Mouse (Mus musculus): ENCODE measurements around the gene Fst. TPM values are rescaled to one million over a fixed set of nuclear protein-coding genes. Genes with fewer than 3 reads are reported as not detected.
A peak's percentile ranks its signal among the peaks of the same experiment; 100 is the strongest.

Gene Fst
- polyA plus RNA-seq, 1 experiment from 2014 or later, result 11.2 TPM

DNA sequence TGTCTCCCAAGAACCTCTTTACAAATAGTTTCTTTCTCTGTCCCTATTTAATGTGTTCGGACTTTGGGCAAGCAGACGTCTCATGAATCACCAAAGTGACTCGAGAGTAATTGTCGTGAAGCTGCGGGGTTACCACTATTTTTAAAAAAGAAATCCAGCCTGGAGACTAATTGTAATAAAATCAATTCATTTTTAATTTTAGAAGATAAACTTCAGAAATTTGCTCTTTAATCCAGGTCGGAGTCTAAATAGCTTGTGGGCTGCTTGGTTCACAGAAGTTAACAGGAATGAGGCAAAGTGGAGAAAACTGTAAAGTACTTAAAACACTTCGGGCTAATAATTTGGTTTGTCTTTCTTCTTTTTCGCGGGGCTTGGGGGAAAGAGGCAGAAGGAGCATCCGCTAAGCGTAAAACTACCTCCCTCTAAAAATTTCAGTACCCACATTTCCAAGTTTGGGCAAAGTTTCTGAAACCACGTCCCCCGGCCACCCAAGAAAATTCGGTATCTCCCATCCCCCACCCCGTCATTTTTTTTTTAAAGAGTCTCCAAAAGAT, 1.1 kb downstream of the Fst start:
- no peaks in the 10 kb centered on the region for H3K9me3 ChIP-seq
- peak overlapping the region; percentile 71 for H3K4me3 ChIP-seq
- peak overlapping the region; percentile 90 for H3K27ac ChIP-seq
- H3K4me1 ChIP-seq (replicated peaks), result peaks cover 42% of the 10 kb centered on the region
- WGBS, result 1% methylated on average over 15 of the region's 15 CpGs
- no peak for DNase-seq (ENCODE audit: low spot score)
- H3K36me3 ChIP-seq, result peaks cover 23% of the 10 kb centered on the region
- peaks cover 34% of the 10 kb centered on the region for H3K27me3 ChIP-seq (ENCODE audit: insufficient read depth, poor library complexity, severe bottlenecking)

DNA sequence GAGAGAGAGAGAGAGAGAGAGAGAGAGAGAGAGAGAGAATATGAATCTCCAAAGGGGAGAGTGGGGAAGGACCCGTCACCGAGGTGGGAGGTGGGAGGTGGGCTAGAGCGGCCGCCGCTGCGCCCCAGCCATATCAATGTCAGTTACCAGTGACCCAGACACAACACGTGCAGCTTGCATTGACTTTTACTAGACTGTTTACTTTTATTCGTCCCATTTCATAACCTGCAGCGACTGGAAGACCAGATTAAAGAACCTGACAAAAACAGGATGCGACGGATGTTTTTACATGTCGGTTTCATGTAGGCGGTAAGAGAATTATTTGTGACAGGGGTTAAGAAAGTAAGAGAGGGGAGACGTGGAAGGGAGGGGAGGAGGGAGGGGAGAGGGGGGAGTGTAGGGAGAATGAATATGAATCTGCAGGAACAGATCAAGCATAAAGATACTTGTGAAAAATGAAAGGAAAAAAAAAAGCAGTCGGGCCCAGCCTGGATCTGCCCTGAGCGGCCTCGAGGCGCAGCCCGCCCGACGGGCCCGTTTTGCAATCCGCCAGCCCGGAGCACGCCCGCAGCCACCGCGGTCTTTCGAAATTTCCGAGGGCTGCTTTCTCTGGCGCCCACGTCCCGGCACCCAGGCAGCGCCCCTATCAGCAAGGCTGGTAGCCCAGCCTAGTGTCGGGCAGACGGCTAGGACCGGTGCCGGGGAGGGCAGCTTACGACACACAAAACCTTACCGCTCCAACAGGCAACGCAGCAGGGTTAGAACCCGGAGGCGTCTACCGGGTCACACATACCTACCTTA, 1.8 kb downstream of the Fst start:
- H3K4me1 ChIP-seq (replicated peaks), result peaks cover 42% of the 10 kb centered on the region
- H3K4me3 ChIP-seq, result peak overlapping the region; percentile 71
- H3K27ac ChIP-seq, result peak overlapping the region; percentile 90
- peaks cover 34% of the 10 kb centered on the region for H3K27me3 ChIP-seq (ENCODE audit: insufficient read depth, poor library complexity, severe bottlenecking)
- H3K9me3 ChIP-seq, result no peaks in the 10 kb centered on the region
- DNase-seq (ENCODE audit: low spot score), result peak; percentile 55
- WGBS, result under 1% methylated on average over 44 of the region's 44 CpGs
- H3K36me3 ChIP-seq, result peaks cover 28% of the 10 kb centered on the region

DNA sequence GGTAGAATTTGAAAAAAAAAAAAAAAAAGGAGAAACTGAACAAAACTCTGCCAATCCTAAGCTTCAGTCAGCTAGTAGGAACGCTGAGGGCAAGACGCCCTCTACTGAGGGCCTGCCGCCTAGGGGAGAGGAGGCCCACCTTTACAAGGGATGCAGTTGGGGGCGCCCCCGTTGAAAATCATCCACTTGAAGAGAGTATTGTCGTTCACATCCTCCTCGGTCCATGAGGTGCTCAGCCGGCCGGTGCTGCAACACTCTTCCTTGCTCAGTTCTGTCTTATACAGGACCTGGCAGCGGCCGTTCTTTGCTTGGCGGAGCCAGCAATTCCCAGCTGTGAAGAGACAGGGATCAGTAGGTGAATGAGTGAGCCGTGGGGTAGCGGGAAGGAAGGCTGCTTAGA, 2.5 kb downstream of the Fst start:
- under 1% methylated on average over 14 of the region's 14 CpGs for WGBS
- peaks cover 42% of the 10 kb centered on the region for H3K4me1 ChIP-seq (replicated peaks)
- no peaks in the 10 kb centered on the region for H3K9me3 ChIP-seq
- H3K27me3 ChIP-seq (ENCODE audit: insufficient read depth, poor library complexity, severe bottlenecking), result peaks cover 34% of the 10 kb centered on the region
- peak; percentile 63 for DNase-seq (ENCODE audit: low spot score)
- H3K36me3 ChIP-seq, result peaks cover 35% of the 10 kb centered on the region
- H3K4me3 ChIP-seq, result peak overlapping the region; percentile 71
- H3K27ac ChIP-seq, result peak overlapping the region; percentile 90

DNA sequence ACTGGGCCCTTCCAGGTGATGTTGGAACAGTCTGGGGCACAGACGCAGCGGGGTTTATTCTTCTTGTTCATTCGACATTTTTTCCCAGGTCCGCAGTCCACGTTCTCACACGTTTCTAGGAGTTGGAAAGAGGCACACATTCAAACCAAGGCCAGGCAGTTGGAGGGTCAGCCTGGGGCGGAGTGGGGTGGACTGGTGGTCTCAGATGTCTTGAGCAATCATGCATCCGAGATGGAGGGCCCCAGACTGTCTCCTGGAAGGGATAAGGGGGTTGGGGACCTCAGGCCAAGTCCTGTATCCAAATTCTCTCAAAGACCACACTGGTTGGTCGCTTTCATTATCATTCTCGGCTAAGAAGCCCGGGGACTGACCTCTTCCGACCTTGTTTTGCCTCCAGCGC, 3.0 kb downstream of the Fst start:
- Histone ChIP-seq H3K27ac (peak overlapping the region; percentile 90; the same call in 1 of the 2 replicates), H3K4me3 (peak overlapping the region; percentile 71), H3K36me3 (peaks cover 40% of the 10 kb centered on the region), H3K9me3 (no peaks in the 10 kb centered on the region; the same call in 1 of the 2 replicates), H3K27me3 (ENCODE audit: insufficient read depth, poor library complexity, severe bottlenecking) (peaks cover 34% of the 10 kb centered on the region), H3K4me1 (replicated peaks) (peaks cover 42% of the 10 kb centered on the region)
- DNase-seq (ENCODE audit: low spot score), result peak; percentile 23
- 30% methylated on average over 13 of the region's 13 CpGs for WGBS

DNA sequence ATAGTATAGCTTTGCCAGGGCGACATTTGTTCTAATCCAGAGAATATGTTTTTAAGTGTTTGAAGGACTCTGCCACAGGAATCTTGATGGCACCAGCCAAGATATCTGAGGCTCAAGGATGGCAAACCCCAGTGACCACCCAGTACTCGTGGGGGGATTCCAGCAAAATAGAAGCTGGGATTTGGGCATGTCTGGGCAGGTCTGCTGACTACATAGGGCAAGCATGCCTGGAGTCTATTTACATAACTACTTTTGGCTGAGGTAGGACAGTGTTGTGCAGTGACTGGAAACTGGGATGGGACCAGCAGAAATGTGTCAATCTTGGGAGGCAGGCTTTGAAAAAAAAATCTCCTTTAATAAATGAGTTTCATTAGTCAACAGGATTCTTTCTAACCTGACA, 11.5 kb downstream of the Fst start:
- H3K36me3 ChIP-seq, result peaks cover 13% of the 10 kb centered on the region; the same call in 1 of the 2 replicates
- no peaks in the 10 kb centered on the region for H3K27me3 ChIP-seq (ENCODE audit: insufficient read depth, poor library complexity, severe bottlenecking)
- DNase-seq (ENCODE audit: low spot score), result no peak
- no peaks in the 10 kb centered on the region; the same call in 1 of the 2 replicates for H3K9me3 ChIP-seq
- H3K27ac ChIP-seq, result no peak overlapping the region
- no peak overlapping the region for H3K4me3 ChIP-seq
- H3K4me1 ChIP-seq (replicated peaks), result no peaks in the 10 kb centered on the region
- WGBS, result 79% methylated on average over 2 of the region's 2 CpGs

DNA sequence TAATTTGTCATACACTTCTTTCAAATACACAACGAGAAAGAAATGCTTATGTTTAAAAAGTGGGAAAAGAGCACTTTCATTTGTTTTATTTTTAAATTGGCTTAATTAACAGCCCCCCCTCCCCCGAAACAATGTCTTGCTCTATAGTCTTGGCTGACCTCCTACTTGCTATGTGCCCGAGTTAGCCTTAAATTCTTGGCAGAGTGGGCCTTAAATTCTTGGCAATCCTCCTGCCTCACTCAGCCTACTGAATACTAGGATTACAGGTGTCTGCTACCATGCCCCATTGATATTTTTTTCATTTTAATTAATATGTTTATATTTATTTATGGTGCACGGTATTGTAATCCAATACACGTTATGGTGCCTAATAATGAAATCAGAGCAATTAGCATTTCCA, 26.3 kb downstream of the Fst start:
- no peak for DNase-seq (ENCODE audit: low spot score)
- Histone ChIP-seq H3K4me1 (replicated peaks) (no peaks in the 10 kb centered on the region), H3K27ac (no peak overlapping the region), H3K9me3 (no peaks in the 10 kb centered on the region), H3K27me3 (ENCODE audit: insufficient read depth, poor library complexity, severe bottlenecking) (no peaks in the 10 kb centered on the region), H3K4me3 (no peak overlapping the region), H3K36me3 (no peaks in the 10 kb centered on the region)
- WGBS, result 89% methylated on average over 5 of the region's 5 CpGs

DNA sequence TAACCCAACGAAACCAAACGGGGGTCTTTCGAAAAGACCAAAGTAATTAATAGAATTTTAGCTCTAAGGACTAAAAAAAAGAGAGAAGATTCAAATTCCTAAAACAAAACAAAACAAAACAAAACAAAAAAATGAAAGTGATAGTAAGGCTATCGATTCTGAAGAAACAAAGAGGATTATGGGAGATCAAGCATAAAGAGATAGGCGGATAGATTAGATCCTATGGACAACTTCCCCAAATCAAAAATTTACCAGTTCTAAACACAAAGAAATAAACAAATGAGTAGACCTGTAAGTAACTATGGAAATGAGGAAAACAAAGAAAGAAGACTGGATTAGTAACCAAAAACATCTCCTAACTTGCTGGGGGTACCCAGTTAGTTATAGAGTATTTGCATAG, 33.5 kb downstream of the Fst start:
- no peak overlapping the region for H3K4me3 ChIP-seq
- H3K27ac ChIP-seq, result no peak overlapping the region
- H3K9me3 ChIP-seq, result no peaks in the 10 kb centered on the region
- 93% methylated on average over 5 of the region's 5 CpGs for WGBS
- no peak for DNase-seq (ENCODE audit: low spot score)
- H3K36me3 ChIP-seq, result no peaks in the 10 kb centered on the region
- H3K27me3 ChIP-seq (ENCODE audit: insufficient read depth, poor library complexity, severe bottlenecking), result no peaks in the 10 kb centered on the region
- no peaks in the 10 kb centered on the region for H3K4me1 ChIP-seq (replicated peaks)

DNA sequence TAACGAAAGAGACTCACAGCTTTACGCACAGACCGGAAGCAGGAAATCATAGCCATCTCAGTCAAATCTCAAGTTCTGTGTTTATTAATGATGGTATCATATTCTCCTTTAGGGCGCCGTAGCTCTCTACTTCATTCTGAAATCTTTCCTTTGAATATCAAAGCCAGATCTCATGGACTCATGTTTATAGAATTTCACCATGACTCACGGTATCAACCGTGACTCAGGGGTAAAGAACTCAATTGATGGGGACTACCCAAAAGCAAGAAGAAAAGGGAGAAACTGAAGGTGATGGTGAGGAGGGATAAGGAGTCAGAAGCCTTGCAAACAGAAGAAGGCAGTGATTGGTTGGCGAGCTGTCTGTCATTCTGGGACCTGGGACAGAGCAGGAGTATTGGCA, 38.5 kb downstream of the Fst start:
- Histone ChIP-seq H3K27ac (no peak overlapping the region), H3K9me3 (no peaks in the 10 kb centered on the region), H3K36me3 (no peaks in the 10 kb centered on the region), H3K4me3 (no peak overlapping the region), H3K4me1 (replicated peaks) (no peaks in the 10 kb centered on the region), H3K27me3 (ENCODE audit: insufficient read depth, poor library complexity, severe bottlenecking) (no peaks in the 10 kb centered on the region)
- WGBS, result 92% methylated on average over 8 of the region's 8 CpGs
- DNase-seq (ENCODE audit: low spot score), result no peak

DNA sequence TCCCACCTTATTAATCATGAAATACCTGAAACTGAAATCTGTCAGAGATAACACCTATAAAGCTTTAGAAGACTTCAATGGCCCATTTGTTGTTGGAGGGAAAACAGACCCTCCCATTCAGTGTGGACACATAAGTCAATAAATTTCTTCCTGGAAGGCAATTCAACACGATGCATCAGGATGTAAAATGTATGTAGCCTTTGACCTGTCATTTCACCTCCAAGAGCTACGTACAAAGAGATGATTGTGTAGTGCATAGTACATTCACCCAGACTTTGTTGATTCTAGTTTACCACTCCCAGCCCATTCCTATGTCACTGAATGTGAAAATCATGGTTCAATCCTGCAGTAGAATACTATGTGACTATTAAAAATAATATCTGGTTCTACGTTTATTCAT, 39.4 kb downstream of the Fst start:
- Histone ChIP-seq H3K36me3 (no peaks in the 10 kb centered on the region), H3K4me1 (replicated peaks) (no peaks in the 10 kb centered on the region), H3K4me3 (no peak overlapping the region), H3K9me3 (no peaks in the 10 kb centered on the region), H3K27ac (no peak overlapping the region), H3K27me3 (ENCODE audit: insufficient read depth, poor library complexity, severe bottlenecking) (no peaks in the 10 kb centered on the region)
- 76% methylated on average over 3 of the region's 3 CpGs for WGBS
- no peak for DNase-seq (ENCODE audit: low spot score)

DNA sequence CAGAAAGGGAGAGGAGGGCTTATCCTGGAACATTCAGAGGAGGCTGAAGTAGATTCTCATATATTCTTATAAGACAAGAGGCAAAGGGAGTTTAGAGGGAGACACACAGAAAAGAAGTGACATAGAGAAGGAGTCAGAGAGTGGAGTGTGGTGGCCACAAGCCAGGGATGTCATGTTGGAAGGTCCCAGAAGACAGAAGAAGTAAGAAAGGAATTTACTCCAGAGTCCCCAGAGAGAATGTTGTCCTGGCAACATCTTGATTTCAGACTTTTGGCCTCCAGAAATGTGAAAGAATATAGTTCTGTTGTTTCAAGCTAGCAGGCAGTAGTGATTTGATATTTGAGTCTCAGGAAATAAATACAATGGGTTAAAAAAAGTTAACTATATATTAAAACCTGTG, 46.4 kb downstream of the Fst start:
- H3K36me3 ChIP-seq, result no peaks in the 10 kb centered on the region
- no peaks in the 10 kb centered on the region for H3K27me3 ChIP-seq (ENCODE audit: insufficient read depth, poor library complexity, severe bottlenecking)
- H3K4me1 ChIP-seq (replicated peaks), result peaks cover 6% of the 10 kb centered on the region
- no peak overlapping the region for H3K4me3 ChIP-seq
- H3K9me3 ChIP-seq, result no peaks in the 10 kb centered on the region
- H3K27ac ChIP-seq, result no peak overlapping the region
- DNase-seq (ENCODE audit: low spot score), result no peak

DNA sequence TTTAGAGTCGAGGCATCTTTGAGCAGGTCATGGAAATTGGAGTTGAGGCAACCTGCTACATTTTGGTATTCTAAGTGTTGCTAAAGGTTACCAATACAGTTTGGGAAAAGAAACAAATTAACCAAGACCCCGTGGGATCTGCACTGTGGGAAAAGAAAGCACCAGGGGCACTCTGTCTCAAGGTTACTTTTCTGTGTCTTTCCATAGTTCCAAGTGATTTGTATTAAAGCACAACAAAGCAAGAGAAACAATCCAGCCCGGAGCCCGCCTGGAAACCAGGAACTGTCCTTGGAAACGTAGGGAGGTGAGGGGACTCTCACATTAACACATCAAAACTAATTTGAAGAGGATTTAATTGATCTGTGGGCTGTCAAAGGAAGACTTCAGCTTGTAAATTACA, 51.9 kb downstream of the Fst start:
- peak overlapping the region; percentile 72 for H3K27ac ChIP-seq
- peak overlapping the region; percentile 24; the same call in 1 of the 2 replicates for H3K4me3 ChIP-seq
- peaks cover 22% of the 10 kb centered on the region for H3K4me1 ChIP-seq (replicated peaks)
- no peaks in the 10 kb centered on the region for H3K36me3 ChIP-seq
- no peaks in the 10 kb centered on the region for H3K27me3 ChIP-seq (ENCODE audit: insufficient read depth, poor library complexity, severe bottlenecking)
- DNase-seq (ENCODE audit: low spot score), result no peak
- no peaks in the 10 kb centered on the region for H3K9me3 ChIP-seq
- WGBS, result 3% methylated on average over 5 of the region's 5 CpGs

DNA sequence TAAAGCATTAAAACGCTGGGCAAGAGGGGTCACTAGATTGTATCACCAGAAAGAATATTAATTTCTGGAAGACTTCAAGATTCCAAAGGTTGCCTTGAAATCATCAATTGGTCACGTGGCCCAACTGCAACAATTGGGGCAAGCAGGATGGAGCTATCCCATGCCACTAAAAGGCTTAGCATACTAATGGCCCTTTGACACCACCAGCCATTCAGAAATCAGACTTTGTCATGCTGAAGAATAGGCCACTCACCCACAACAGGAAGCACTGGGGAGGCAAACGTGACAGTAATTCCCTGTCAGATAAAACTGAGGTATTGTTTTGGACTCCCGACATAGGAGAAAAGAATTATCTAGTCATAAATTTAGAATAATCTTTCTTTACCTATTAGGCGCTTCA, 52.3 kb downstream of the Fst start:
- peak; percentile 34 for DNase-seq (ENCODE audit: low spot score)
- Histone ChIP-seq H3K27ac (peak overlapping the region; percentile 72), H3K4me3 (peak overlapping the region; percentile 24; the same call in 1 of the 2 replicates), H3K4me1 (replicated peaks) (peaks cover 22% of the 10 kb centered on the region), H3K9me3 (no peaks in the 10 kb centered on the region), H3K27me3 (ENCODE audit: insufficient read depth, poor library complexity, severe bottlenecking) (no peaks in the 10 kb centered on the region), H3K36me3 (no peaks in the 10 kb centered on the region)
- 9% methylated on average over 5 of the region's 5 CpGs for WGBS

DNA sequence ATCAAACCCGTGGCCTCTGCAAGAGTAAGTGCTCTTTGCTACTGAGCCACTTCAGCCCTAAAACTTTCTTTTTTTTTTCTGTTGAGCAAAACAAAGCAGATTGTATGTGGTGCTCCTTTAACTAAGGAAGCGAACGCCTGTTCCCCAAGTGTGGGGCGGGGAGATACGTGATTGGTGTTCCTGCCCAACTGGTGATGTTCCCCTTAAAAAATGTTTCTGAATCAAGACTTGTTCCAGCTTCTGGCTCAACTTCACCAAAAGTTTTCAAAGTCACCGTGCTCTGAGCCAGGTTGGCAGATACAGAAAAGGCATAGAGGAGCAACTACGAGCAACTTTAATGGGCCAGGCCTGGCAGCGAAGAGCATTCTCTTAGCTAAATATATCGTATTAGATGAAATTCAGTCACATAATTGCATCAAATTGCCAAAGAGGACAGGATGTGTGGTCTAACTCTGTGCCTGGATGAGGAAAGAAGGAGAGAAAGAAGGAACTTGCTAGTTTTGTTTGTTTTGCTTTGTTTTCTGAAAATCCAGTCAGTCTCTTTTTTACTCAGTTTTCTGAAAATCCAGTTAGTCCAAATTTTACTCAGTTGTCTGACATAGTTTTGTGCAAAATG, 53.5 kb downstream of the Fst start:
- Histone ChIP-seq H3K4me1 (replicated peaks) (peaks cover 22% of the 10 kb centered on the region), H3K4me3 (no peak overlapping the region), H3K9me3 (no peaks in the 10 kb centered on the region), H3K27me3 (ENCODE audit: insufficient read depth, poor library complexity, severe bottlenecking) (no peaks in the 10 kb centered on the region), H3K36me3 (no peaks in the 10 kb centered on the region), H3K27ac (no peak overlapping the region)
- WGBS, result 91% methylated on average over 9 of the region's 9 CpGs
- DNase-seq (ENCODE audit: low spot score), result no peak
